Mouse (Mus musculus): ENCODE measurements at regions not wholly inside any gene's neighbourhood (a gene's known extent, or its start where the extent isn't known, plus 50 kb on each side); places are given as distances from the start of the nearest gene placed in this dataset.

DNA sequence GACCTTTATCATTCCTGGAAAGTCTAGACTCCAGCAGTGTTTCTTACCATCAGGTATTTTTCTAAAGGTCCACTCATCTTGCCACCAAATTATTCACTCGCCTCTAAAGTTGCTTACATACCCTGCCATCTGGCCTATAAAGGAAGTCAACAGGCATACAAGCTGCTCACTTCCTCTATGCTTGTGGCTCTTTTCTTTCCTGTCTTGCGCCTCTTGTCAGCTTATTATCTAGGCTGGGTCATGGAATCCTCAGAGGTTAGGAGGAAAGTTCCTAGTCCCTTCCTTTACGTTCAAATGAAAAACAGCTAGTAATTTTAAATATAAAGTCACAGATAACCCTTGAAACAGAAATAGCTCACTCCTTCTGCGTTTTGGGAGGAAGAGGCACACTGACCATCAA lies 97.9 kb downstream of the Lipi start:
- WGBS: 80% methylated on average over 4 of the region's 4 CpGs

GRCm38 (mm10) chr16:75483878-75484277 lies 102.0 kb downstream of the Lipi start:
- Histone ChIP-seq H3K27ac (ENCODE audit: low read depth, low read length) (peak overlapping the region; percentile 54; the same call in 1 of the 2 replicates), H3K36me3 (ENCODE audit: insufficient read depth) (no peaks in the 10 kb centered on the region), H3K4me2 (ENCODE audit: low read depth) (no peak overlapping the region), H3K4me1 (ENCODE audit: insufficient read depth) (no peaks in the 10 kb centered on the region), H3K9ac (no peak overlapping the region), H3K4me3 (ENCODE audit: low read depth, low read length) (no peak overlapping the region), H3K9me3 (ENCODE audit: low read length) (no peaks in the 10 kb centered on the region), H3K27me3 (ENCODE audit: insufficient read depth, low read length) (no peaks in the 10 kb centered on the region)
- peak; percentile 70 for ATAC-seq
- no peak for TF ChIP-seq CTCF (IDR thresholded peaks at IDR 0.05; ENCODE audit: low read depth)
- 62% methylated on average over 5 of the region's 5 CpGs for WGBS
- peak; percentile 44 for DNase-seq

More for the DNA sequence above, 97.9 kb downstream of the Lipi start:
- no peak overlapping the region for H3K4me2 ChIP-seq (ENCODE audit: low read depth)
- H3K4me1 ChIP-seq (ENCODE audit: insufficient read depth): no peaks in the 10 kb centered on the region
- no peak for TF ChIP-seq CTCF (IDR thresholded peaks at IDR 0.05; ENCODE audit: low read depth)
- no peaks in the 10 kb centered on the region for H3K9me3 ChIP-seq (ENCODE audit: low read length)
- ATAC-seq (no peak), DNase-seq (no peak)
- no peaks in the 10 kb centered on the region for H3K27me3 ChIP-seq (ENCODE audit: insufficient read depth, low read length)
- H3K4me3 ChIP-seq (ENCODE audit: low read depth, low read length): no peak overlapping the region
- H3K36me3 ChIP-seq (ENCODE audit: insufficient read depth): no peaks in the 10 kb centered on the region
- no peak overlapping the region for H3K27ac ChIP-seq (ENCODE audit: low read depth, low read length)
- H3K9ac ChIP-seq: no peak overlapping the region

DNA sequence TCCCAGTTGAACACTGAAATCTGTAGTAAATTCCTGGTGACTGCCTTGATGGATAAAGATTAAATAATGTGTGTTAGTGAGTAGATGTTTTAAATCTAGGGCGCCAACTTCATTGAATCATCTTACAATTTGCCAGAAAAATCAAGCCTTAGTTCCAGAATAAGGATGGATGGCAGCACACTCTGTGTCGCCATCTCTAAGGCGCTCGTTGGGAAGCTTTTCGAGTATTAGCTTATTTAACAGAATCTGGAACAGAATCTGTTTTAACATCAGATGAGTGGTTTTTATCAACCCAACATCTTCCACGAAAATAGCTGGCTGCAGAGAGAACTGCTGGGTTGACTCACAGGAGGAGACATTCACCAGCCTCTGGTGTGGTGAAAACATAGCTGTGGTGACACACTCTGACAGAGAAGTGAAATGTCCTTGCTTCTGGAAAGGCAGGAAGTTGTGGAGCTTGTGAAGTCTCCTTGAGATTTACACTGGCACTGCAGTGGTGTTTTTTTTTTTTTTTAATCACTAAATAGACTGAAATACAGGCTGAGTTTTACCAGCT lies 120.4 kb downstream of the Lipi start:
- 0 out of 2 replicates have a peak, but pooled peaks have one; percentile 20 for ATAC-seq

DNA sequence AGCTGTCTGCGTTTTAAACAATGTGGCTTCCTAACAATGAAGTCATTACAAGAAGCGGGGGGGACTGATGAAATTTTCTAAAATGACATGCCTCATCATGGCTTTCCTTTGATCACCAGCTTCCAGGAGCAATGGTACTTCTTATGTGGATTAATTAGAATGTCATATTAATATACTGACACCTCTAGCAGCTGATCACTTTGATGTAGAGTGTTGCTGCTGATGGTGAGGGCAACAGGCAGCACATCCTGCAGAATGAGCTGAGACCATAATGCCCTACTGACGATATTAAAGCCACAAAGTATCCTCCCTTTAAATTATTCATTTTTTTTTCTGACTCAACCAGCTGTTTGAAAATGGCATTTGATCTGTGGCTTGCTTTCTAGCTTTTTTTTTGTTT lies 123.7 kb downstream of the Lipi start:
- no peak for ATAC-seq
- 75% methylated on average over 3 of the region's 3 CpGs for WGBS

More for the DNA sequence above, 120.4 kb downstream of the Lipi start:
- H3K4me2 ChIP-seq (ENCODE audit: low read depth): no peak overlapping the region
- no peaks in the 10 kb centered on the region for H3K27me3 ChIP-seq (ENCODE audit: insufficient read depth, low read length)
- TF ChIP-seq CTCF (IDR thresholded peaks at IDR 0.05; ENCODE audit: low read depth): no peak
- no peak overlapping the region for H3K4me3 ChIP-seq (ENCODE audit: low read depth, low read length)
- H3K9ac ChIP-seq: no peak overlapping the region
- no peaks in the 10 kb centered on the region for H3K4me1 ChIP-seq (ENCODE audit: insufficient read depth)
- WGBS: 81% methylated on average over 6 of the region's 6 CpGs
- no peak overlapping the region for H3K27ac ChIP-seq (ENCODE audit: low read depth, low read length)
- no peaks in the 10 kb centered on the region for H3K9me3 ChIP-seq (ENCODE audit: low read length)
- H3K36me3 ChIP-seq (ENCODE audit: insufficient read depth): no peaks in the 10 kb centered on the region
- no peak for DNase-seq

GRCm38 (mm10) chr16:75446901-75447514 lies 138.9 kb downstream of the Lipi start:
- Histone ChIP-seq H3K36me3 (ENCODE audit: insufficient read depth) (no peaks in the 10 kb centered on the region), H3K9me3 (ENCODE audit: low read length) (no peaks in the 10 kb centered on the region), H3K4me2 (ENCODE audit: low read depth) (peak overlapping the region; percentile 53), H3K27me3 (ENCODE audit: insufficient read depth, low read length) (no peaks in the 10 kb centered on the region), H3K4me3 (ENCODE audit: low read depth, low read length) (peak overlapping the region; percentile 34), H3K4me1 (ENCODE audit: insufficient read depth) (no peaks in the 10 kb centered on the region), H3K27ac (ENCODE audit: low read depth, low read length) (no peak overlapping the region), H3K9ac (peak overlapping the region; percentile 4)
- peak; percentile 78 for ATAC-seq
- 0% methylated on average over 14 of the region's 14 CpGs for WGBS
- peak; percentile 52 for DNase-seq
- no peak for TF ChIP-seq CTCF (IDR thresholded peaks at IDR 0.05; ENCODE audit: low read depth)

More for the DNA sequence above, 123.7 kb downstream of the Lipi start:
- DNase-seq: no peak
- no peak for TF ChIP-seq CTCF (IDR thresholded peaks at IDR 0.05; ENCODE audit: low read depth)
- Histone ChIP-seq H3K27ac (ENCODE audit: low read depth, low read length) (no peak overlapping the region), H3K9ac (no peak overlapping the region), H3K4me1 (ENCODE audit: insufficient read depth) (no peaks in the 10 kb centered on the region), H3K4me2 (ENCODE audit: low read depth) (no peak overlapping the region), H3K36me3 (ENCODE audit: insufficient read depth) (no peaks in the 10 kb centered on the region), H3K4me3 (ENCODE audit: low read depth, low read length) (no peak overlapping the region), H3K27me3 (ENCODE audit: insufficient read depth, low read length) (no peaks in the 10 kb centered on the region), H3K9me3 (ENCODE audit: low read length) (no peaks in the 10 kb centered on the region)

DNA sequence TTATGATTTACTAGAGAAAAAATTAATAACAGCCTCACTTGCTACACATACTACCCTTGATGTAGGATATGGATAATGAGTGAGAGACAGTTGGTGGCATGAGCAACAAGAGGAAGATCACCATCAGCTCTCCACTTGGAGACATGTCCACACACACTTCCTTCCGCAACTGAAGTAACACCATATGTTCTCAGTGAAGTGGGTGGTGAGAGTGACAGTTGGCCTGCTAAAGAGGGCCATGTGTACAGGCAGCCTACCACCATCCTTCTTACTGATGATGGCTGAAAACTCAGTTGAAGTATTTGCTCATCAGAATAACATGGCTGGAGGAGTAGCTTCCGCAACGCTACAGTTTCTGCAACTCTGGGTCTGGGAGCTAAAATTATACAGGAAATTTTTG lies 146.6 kb downstream of the Lipi start:
- ATAC-seq (no peak), DNase-seq (no peak)
- no peaks in the 10 kb centered on the region for H3K27me3 ChIP-seq (ENCODE audit: insufficient read depth, low read length)
- TF ChIP-seq CTCF (IDR thresholded peaks at IDR 0.05; ENCODE audit: low read depth): no peak
- H3K9me3 ChIP-seq (ENCODE audit: low read length): no peaks in the 10 kb centered on the region
- no peak overlapping the region for H3K9ac ChIP-seq
- H3K4me1 ChIP-seq (ENCODE audit: insufficient read depth): no peaks in the 10 kb centered on the region
- no peak overlapping the region for H3K27ac ChIP-seq (ENCODE audit: low read depth, low read length)
- no peaks in the 10 kb centered on the region for H3K36me3 ChIP-seq (ENCODE audit: insufficient read depth)
- WGBS: 83% methylated on average over 3 of the region's 3 CpGs
- H3K4me2 ChIP-seq (ENCODE audit: low read depth): no peak overlapping the region
- no peak overlapping the region for H3K4me3 ChIP-seq (ENCODE audit: low read depth, low read length)

DNA sequence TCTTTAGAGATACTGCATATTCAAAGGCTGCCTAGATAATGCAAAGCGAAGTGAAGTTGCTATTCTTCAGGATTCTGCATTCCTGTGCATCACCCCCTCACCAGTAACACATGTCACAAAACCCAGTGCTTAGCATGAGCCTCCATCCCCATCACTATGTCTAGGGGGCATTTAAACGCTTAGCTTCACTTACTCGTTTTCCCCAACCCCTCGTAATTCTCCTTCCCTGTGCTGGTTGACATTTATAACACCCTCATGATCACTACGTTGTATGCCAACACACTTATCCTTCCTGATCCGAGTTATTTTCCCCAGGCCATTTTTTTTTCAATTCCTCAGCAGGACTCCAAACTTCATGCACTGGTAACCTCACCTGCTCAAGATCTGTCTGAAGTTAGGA lies 152.6 kb downstream of the Lipi start:
- no peak overlapping the region for H3K4me3 ChIP-seq (ENCODE audit: low read depth, low read length)

More for the DNA sequence above, 152.6 kb downstream of the Lipi start:
- no peak overlapping the region for H3K27ac ChIP-seq (ENCODE audit: low read depth, low read length)
- 79% methylated on average over 6 of the region's 6 CpGs for WGBS
- no peaks in the 10 kb centered on the region for H3K9me3 ChIP-seq (ENCODE audit: low read length)
- H3K36me3 ChIP-seq (ENCODE audit: insufficient read depth): no peaks in the 10 kb centered on the region
- H3K4me2 ChIP-seq (ENCODE audit: low read depth): no peak overlapping the region
- TF ChIP-seq CTCF (IDR thresholded peaks at IDR 0.05; ENCODE audit: low read depth): no peak
- no peaks in the 10 kb centered on the region for H3K4me1 ChIP-seq (ENCODE audit: insufficient read depth)
- no peak overlapping the region for H3K9ac ChIP-seq
- H3K27me3 ChIP-seq (ENCODE audit: insufficient read depth, low read length): no peaks in the 10 kb centered on the region
- ATAC-seq (no peak), DNase-seq (no peak)
